Comparison of ENCODE assay signal across 10 mouse cellular contexts in the genomic region with DNA sequence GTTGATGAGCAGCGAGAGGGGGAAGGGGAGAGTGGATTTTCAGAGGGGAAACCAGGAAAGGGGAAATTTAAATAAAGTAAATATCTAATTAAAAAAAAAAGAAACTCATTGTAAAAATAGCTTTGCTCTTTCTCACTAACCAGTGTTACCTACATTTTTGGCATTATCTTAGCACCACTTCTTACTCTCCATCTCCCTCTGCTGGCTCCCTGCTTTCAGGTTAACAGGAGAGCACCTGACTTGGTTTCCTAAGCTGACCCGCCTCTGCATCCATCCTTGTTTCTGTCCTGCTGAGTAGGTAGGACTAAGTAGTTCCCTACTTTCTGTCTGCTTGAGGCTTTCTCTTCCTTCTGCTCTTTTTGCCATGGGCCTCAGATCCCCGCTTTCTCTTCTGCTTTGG.
A peak's percentile ranks its signal among the peaks of the same experiment; 100 is the strongest.
DNase-seq lines count a peak whose midpoint lies in the region; ATAC-seq lines count a peak whose summit lies in the region.
"Had no signal": no experiment of that assay in that cellular context is flagged by ENCODE, and none has a peak within 500 bp of the region (broad histone marks: within the 10 kb centered on the region; RNA-seq: fewer than 3 reads in every experiment).

No protein-coding gene starts in this region.

- ATAC-seq in monocyte, adult 5-6 weeks (replicated peaks; ENCODE audit: insufficient number of reproducible peaks, low FRiP score, low TSS enrichment, poor library complexity, severe bottlenecking): no peak
- ATAC-seq: intestine, embryonic 16.5 days had no signal

- intact Hi-C loops in gastrocnemius, postnatal 14 days (cut with DNase I; ENCODE audit: low total_unique reads): no loop called here

- DNase-seq in adrenal gland, postnatal 36 days: peak; percentile 5 to 13
- no peak for DNase-seq in adrenal gland, adult 8-10 months
- peak; percentile 2 for DNase-seq in kidney, postnatal 14 days
- no peak for DNase-seq in kidney, adult 9 months
- peak; percentile 23 to 30 for DNase-seq in B cell, adult 2 months
- DNase-seq in brain, adult 2 months (ENCODE audit: low read depth, low spot score): peak; percentile 24
- no peak for DNase-seq in gastrocnemius, postnatal 14 days
- DNase-seq: heart, postnatal 36 days had no signal

Comparison
In these comparisons a context has a peak if more than half of its experiments do, and no peak if none do; other contexts are left out.
1. DNase-seq: peak in adrenal gland, postnatal 36 days (2 of 2), kidney, postnatal 14 days (single experiment), B cell, adult 2 months (2 of 2) and brain, adult 2 months (single experiment); none in adrenal gland, adult 8-10 months (single experiment), kidney, adult 9 months (single experiment) and gastrocnemius, postnatal 14 days (single experiment).